Mouse (Mus musculus): ENCODE measurements around the gene Atp8b2. TPM values are rescaled to one million over a fixed set of nuclear protein-coding genes. Genes with fewer than 3 reads are reported as not detected.

The Atp8b2 gene
- polyA plus RNA-seq, 1 experiment from 2014 or later: 5.0 TPM

DNA sequence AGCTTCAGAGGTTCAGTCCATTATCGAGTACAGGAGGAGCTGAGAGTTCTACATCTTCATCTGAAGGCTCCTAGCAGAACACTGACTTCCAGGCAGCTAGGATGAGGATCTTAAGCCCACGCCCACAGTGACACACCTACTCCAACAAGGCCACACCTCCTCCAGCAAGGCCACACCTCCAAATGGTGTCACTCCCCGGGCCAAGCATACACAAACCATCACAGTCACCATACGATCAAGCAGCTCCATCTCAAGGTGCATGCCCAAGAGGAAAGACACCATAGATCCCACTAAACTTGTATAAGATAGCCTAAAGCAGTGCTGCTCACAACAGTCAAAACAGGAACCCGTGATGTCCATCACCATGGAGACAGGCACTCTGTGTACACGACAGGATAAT lies 42.6 kb downstream of the Atp8b2 start:
- ATAC-seq (ENCODE audit: low FRiP score, low TSS enrichment) (0 out of 2 replicates have a peak, but pooled peaks have one; percentile 40), DNase-seq (ENCODE audit: low spot score) (no peak)
- Histone ChIP-seq H3K4me3 (ENCODE audit: low read depth, low read length) (no peak overlapping the region), H3K4me2 (replicated peaks; ENCODE audit: low read depth) (no peak overlapping the region), H3K4me1 (replicated peaks; ENCODE audit: control insufficient read depth, insufficient read depth) (no peaks in the 10 kb centered on the region), H3K27me3 (ENCODE audit: control insufficient read depth, insufficient read depth, low read length) (no peaks in the 10 kb centered on the region), H3K9ac (ENCODE audit: low read length) (no peak overlapping the region), H3K36me3 (ENCODE audit: control insufficient read depth, insufficient read depth, low read length) (no peaks in the 10 kb centered on the region), H3K27ac (replicated peaks) (no peak overlapping the region), H3K9me3 (ENCODE audit: control insufficient read depth, low read length) (no peaks in the 10 kb centered on the region)
- no peak for TF ChIP-seq CTCF (IDR thresholded peaks at IDR 0.05; ENCODE audit: low read depth)
- no peak for TF ChIP-seq EP300 (optimal IDR thresholded peaks at IDR 0.05)
- 59% methylated on average over 6 of the region's 6 CpGs for WGBS

DNA sequence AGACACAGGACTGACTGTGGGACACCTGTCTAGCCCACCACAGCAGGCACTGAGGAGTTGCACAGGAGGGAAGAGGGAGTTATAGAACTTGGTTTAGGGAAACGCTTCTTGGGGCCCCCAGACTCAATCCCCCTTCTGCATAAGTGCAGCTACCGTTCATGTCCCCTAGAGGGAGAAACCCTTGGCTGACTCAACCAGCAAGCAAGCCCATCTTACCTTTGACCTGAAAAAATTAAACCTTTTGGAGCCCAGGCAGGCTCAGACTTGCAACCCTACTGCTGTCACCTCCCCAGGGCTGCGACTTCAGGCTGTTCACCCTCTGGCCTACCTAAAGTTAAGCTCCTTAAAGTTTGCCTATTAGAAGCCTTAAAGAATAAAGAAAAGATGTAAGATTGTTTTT lies 45.9 kb downstream of the Atp8b2 start:
- Histone ChIP-seq H3K4me1 (replicated peaks; ENCODE audit: control insufficient read depth, insufficient read depth) (no peaks in the 10 kb centered on the region), H3K36me3 (ENCODE audit: control insufficient read depth, insufficient read depth, low read length) (no peaks in the 10 kb centered on the region), H3K27ac (replicated peaks) (no peak overlapping the region), H3K4me2 (replicated peaks; ENCODE audit: low read depth) (no peak overlapping the region), H3K27me3 (ENCODE audit: control insufficient read depth, insufficient read depth, low read length) (no peaks in the 10 kb centered on the region), H3K4me3 (ENCODE audit: low read depth, low read length) (no peak overlapping the region), H3K9ac (ENCODE audit: low read length) (no peak overlapping the region), H3K9me3 (ENCODE audit: control insufficient read depth, low read length) (no peaks in the 10 kb centered on the region)
- TF ChIP-seq EP300 (optimal IDR thresholded peaks at IDR 0.05) (no peak), CTCF (IDR thresholded peaks at IDR 0.05; ENCODE audit: low read depth) (peak; percentile 47)
- ATAC-seq (ENCODE audit: low FRiP score, low TSS enrichment): no peak
- no peak for DNase-seq (ENCODE audit: low spot score)
- WGBS: 36% methylated on average over 3 of the region's 3 CpGs

DNA sequence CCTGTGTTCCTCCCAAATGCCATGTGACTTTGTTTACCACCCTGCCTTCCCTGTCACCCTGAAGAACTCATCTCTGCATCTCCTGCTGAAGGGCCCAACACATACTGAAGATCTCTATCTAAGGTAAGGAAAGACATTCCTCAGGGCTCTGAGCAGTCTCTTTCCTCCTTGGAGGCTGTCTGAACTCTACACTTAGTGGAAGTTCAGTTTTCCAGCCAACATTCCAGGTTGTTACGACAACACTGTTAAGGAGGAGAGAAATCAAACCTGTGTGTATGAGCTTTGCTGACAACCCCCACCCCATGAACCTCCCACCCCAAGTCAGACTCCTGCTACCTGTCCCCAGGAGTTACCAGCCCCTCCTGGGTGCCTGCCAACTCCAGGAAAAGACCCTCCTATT lies 46.7 kb downstream of the Atp8b2 start:
- Histone ChIP-seq H3K4me2 (replicated peaks; ENCODE audit: low read depth) (no peak overlapping the region), H3K27ac (replicated peaks) (no peak overlapping the region), H3K4me3 (ENCODE audit: low read depth, low read length) (no peak overlapping the region), H3K27me3 (ENCODE audit: control insufficient read depth, insufficient read depth, low read length) (no peaks in the 10 kb centered on the region), H3K9me3 (ENCODE audit: control insufficient read depth, low read length) (no peaks in the 10 kb centered on the region), H3K9ac (ENCODE audit: low read length) (no peak overlapping the region), H3K36me3 (ENCODE audit: control insufficient read depth, insufficient read depth, low read length) (no peaks in the 10 kb centered on the region), H3K4me1 (replicated peaks; ENCODE audit: control insufficient read depth, insufficient read depth) (no peaks in the 10 kb centered on the region)
- no peak for DNase-seq (ENCODE audit: low spot score)
- no peak for ATAC-seq (ENCODE audit: low FRiP score, low TSS enrichment)
- WGBS: 43% methylated on average over 1 of the region's 1 CpGs
- TF ChIP-seq CTCF (IDR thresholded peaks at IDR 0.05; ENCODE audit: low read depth): no peak
- TF ChIP-seq EP300 (optimal IDR thresholded peaks at IDR 0.05): no peak

DNA sequence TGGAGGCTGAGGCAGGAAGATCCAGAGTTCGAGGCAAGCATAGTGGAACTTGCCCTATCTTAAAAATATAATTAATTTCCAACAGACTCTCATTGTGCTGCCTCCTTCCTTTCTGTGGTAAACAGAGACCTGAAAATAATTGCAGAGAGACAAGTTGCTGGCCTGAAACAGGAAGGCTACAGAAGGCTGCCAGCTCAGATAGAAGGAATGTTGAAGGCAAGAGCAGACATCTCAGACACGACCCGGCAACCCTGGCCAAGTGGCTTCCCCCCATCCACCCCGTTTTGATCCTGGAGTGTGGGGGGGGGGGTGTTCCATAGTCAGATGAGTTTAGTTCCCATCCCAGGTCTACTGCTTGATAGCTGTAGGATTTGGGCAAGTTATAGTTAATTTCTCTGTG lies 48.6 kb downstream of the Atp8b2 start:
- H3K4me3 ChIP-seq (ENCODE audit: low read depth, low read length): no peak overlapping the region
- no peak overlapping the region for H3K27ac ChIP-seq (replicated peaks)
- H3K4me2 ChIP-seq (replicated peaks; ENCODE audit: low read depth): no peak overlapping the region
- no peaks in the 10 kb centered on the region for H3K4me1 ChIP-seq (replicated peaks; ENCODE audit: control insufficient read depth, insufficient read depth)
- DNase-seq (ENCODE audit: low spot score) (no peak), ATAC-seq (ENCODE audit: low FRiP score, low TSS enrichment) (no peak)
- TF ChIP-seq EP300 (optimal IDR thresholded peaks at IDR 0.05): no peak
- no peak for TF ChIP-seq CTCF (IDR thresholded peaks at IDR 0.05; ENCODE audit: low read depth)
- H3K36me3 ChIP-seq (ENCODE audit: control insufficient read depth, insufficient read depth, low read length): no peaks in the 10 kb centered on the region
- H3K9ac ChIP-seq (ENCODE audit: low read length): no peak overlapping the region
- 50% methylated on average over 4 of the region's 4 CpGs for WGBS
- no peaks in the 10 kb centered on the region for H3K27me3 ChIP-seq (ENCODE audit: control insufficient read depth, insufficient read depth, low read length)
- H3K9me3 ChIP-seq (ENCODE audit: control insufficient read depth, low read length): no peaks in the 10 kb centered on the region

DNA sequence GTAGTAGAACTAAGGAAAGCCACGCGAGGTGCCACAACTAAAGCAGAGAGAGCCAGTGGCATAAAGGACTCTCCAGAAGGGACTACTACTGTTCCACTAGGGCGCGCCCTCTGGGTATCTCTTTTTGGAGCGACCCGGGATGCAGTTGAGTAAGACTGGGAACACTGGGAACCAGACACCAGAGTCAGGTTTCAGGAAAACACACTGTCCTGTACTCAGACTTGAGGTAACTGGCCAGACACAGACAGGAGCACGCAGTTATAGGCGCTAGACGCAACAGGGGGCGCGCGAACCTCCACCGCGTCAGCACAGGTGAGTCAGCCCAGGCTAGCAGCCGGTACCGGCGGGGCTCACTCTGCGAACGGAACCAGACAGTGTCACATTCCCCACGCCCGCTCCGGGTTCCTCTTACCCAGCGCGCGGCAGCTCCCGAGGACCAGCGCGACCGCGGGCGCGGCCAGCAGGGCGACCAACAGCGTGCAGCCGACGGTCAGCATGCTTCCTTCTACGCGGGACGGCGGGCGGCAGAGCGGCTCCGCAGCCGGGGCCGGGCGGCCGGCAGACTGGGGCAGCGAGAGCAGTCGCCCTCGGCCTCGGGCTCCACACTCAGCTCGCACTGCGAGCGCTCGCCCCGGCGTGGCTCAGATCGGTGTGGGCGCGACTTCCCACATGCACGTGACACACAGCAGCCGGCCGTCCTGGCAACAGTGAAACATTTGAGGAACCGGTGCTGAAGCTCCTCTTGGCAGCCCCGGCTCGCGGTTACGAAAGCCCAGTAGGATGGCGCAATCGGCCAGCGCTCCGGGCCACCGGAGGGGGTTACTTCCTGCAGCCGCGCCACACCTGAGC lies 50.5 kb downstream of the Atp8b2 start, which contains the start of gene Il6ra:
Gene Il6ra, minus strand, starts transcription at position 654 of the 849 bp plus-strand sequence.
- DNase-seq (ENCODE audit: low spot score) (peak; percentile 88), ATAC-seq (ENCODE audit: low FRiP score, low TSS enrichment) (peak; percentile 89)
- no peaks in the 10 kb centered on the region for H3K4me1 ChIP-seq (replicated peaks; ENCODE audit: control insufficient read depth, insufficient read depth)
- peak within 1 kb of the TSS; percentile 68 for H3K9ac ChIP-seq (ENCODE audit: low read length)
- H3K4me2 ChIP-seq (replicated peaks; ENCODE audit: low read depth): peak within 1 kb of the TSS; percentile 98
- H3K9me3 ChIP-seq (ENCODE audit: control insufficient read depth, low read length): no peaks in the 10 kb centered on the region
- H3K27me3 ChIP-seq (ENCODE audit: control insufficient read depth, insufficient read depth, low read length): no peaks in the 10 kb centered on the region
- H3K27ac ChIP-seq (replicated peaks): peak within 1 kb of the TSS; percentile 91
- WGBS: 1% methylated on average over 70 of the region's 75 CpGs
- peak within 1 kb of the TSS; percentile 61 for H3K4me3 ChIP-seq (ENCODE audit: low read depth, low read length)
- no peaks in the 10 kb centered on the region for H3K36me3 ChIP-seq (ENCODE audit: control insufficient read depth, insufficient read depth, low read length)
- TF ChIP-seq EP300 (optimal IDR thresholded peaks at IDR 0.05) (no peak), CTCF (IDR thresholded peaks at IDR 0.05; ENCODE audit: low read depth) (peak; percentile 60)

DNA sequence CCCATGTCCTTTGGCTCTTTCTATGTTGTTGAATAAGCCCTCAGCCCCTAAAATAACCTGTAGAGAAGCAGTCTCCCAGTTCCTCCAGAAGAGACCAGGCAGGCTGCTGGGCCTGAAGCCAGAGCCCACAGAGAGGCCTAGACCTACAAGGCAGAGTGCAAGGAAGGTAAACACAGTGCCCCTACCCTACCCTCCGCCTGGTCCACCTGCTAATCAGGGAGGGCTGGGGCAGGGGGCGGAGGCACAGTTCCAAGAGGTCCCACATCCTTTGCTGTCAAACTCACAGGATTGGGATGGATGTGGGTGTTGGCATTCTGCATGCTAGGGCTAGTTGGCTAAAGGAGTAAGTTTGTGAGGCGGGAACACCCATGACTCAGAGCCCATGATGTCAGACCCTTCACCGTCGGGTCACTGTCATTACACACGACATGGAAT lies 51.2 kb downstream of the Atp8b2 start:
- H3K9me3 ChIP-seq (ENCODE audit: control insufficient read depth, low read length): no peaks in the 10 kb centered on the region
- H3K27ac ChIP-seq (replicated peaks): peak overlapping the region; percentile 61
- H3K4me3 ChIP-seq (ENCODE audit: low read depth, low read length): peak overlapping the region; percentile 61
- peak overlapping the region; percentile 68; the same call in 1 of the 2 replicates for H3K9ac ChIP-seq (ENCODE audit: low read length)
- H3K4me2 ChIP-seq (replicated peaks; ENCODE audit: low read depth): peak overlapping the region; percentile 98
- no peaks in the 10 kb centered on the region for H3K27me3 ChIP-seq (ENCODE audit: control insufficient read depth, insufficient read depth, low read length)
- ATAC-seq (ENCODE audit: low FRiP score, low TSS enrichment) (peak; percentile 62), DNase-seq (ENCODE audit: low spot score) (peak; percentile 48)
- 26% methylated on average over 6 of the region's 6 CpGs for WGBS
- TF ChIP-seq CTCF (IDR thresholded peaks at IDR 0.05; ENCODE audit: low read depth) (no peak), EP300 (optimal IDR thresholded peaks at IDR 0.05) (no peak)
- H3K36me3 ChIP-seq (ENCODE audit: control insufficient read depth, insufficient read depth, low read length): no peaks in the 10 kb centered on the region
- H3K4me1 ChIP-seq (replicated peaks; ENCODE audit: control insufficient read depth, insufficient read depth): no peaks in the 10 kb centered on the region

Measured in stomach, postnatal 0 days (tissue).